Mouse (Mus musculus): ENCODE results near the gene Lamb2.

Lamb2 gene

GRCm38 (mm10) chr9:108491286-108491580, 11.7 kb downstream of the Lamb2 start:
- DNase-seq (ENCODE audit: low spot score in 2 of 2): no peak

GRCm38 (mm10) chr9:108492043-108492750, 12.7 kb downstream of the Lamb2 start:
- DNase-seq (ENCODE audit: low spot score in 2 of 2): no peak

GRCm38 (mm10) chr9:108493246-108493645, 13.7 kb downstream of the Lamb2 start:
- no peak for DNase-seq (ENCODE audit: low spot score in 2 of 2)

- no peak for DNase-seq (ENCODE audit: low spot score in 2 of 2)
Measured at GRCm38 (mm10) chr9:108494146-108494825, 14.8 kb downstream of the Lamb2 start.

GRCm38 (mm10) chr9:108494905-108495304, 15.4 kb downstream of the Lamb2 start:
- DNase-seq (ENCODE audit: low spot score in 2 of 2): no peak

- DNase-seq (ENCODE audit: low spot score in 2 of 2): no peak
Measured at GRCm38 (mm10) chr9:108499231-108499630, 19.7 kb downstream of the Lamb2 start.

GRCm38 (mm10) chr9:108499943-108500342, 20.4 kb downstream of the Lamb2 start:
- no peak for DNase-seq (ENCODE audit: low spot score in 2 of 2)

GRCm38 (mm10) chr9:108506901-108507300, 27.4 kb downstream of the Lamb2 start:
- DNase-seq (ENCODE audit: low spot score in 2 of 2): no peak

GRCm38 (mm10) chr9:108507619-108508434, 28.3 kb downstream of the Lamb2 start, which contains the start of gene Qars:
Gene Qars, plus strand, starts transcription at chr9:108507706.
- peak; percentile 91 to 94 for DNase-seq (ENCODE audit: low spot score in 2 of 2)

- DNase-seq (ENCODE audit: low spot score in 2 of 2): no peak
Measured at GRCm38 (mm10) chr9:108508776-108509175, 29.2 kb downstream of the Lamb2 start.

GRCm38 (mm10) chr9:108516380-108517251, 37.1 kb downstream of the Lamb2 start, which contains the start of gene Qrich1:
Gene Qrich1, plus strand, starts transcription at chr9:108516806.
- DNase-seq (ENCODE audit: low spot score in 2 of 2): peak; percentile 95

GRCm38 (mm10) chr9:108517253-108517930, 37.9 kb downstream of the Lamb2 start:
- peak; percentile 60 to 77 for DNase-seq (ENCODE audit: low spot score in 2 of 2)

GRCm38 (mm10) chr9:108517931-108518332, 38.4 kb downstream of the Lamb2 start:
- peak; percentile 35 to 57 for DNase-seq (ENCODE audit: low spot score in 2 of 2)

- no peak for DNase-seq (ENCODE audit: low spot score in 2 of 2)
Measured at GRCm38 (mm10) chr9:108521604-108522003, 42.1 kb downstream of the Lamb2 start.

- DNase-seq (ENCODE audit: low spot score in 2 of 2): no peak
Measured at GRCm38 (mm10) chr9:108523341-108523740, 43.8 kb downstream of the Lamb2 start.

GRCm38 (mm10) chr9:108525400-108525799, 45.9 kb downstream of the Lamb2 start:
- DNase-seq (ENCODE audit: low spot score in 2 of 2): no peak

GRCm38 (mm10) chr9:108530954-108531353, 51.4 kb downstream of the Lamb2 start:
- DNase-seq (ENCODE audit: low spot score in 2 of 2): no peak

- DNase-seq (ENCODE audit: low spot score in 2 of 2): no peak
Measured at GRCm38 (mm10) chr9:108531496-108531895, 52.0 kb downstream of the Lamb2 start.

All from frontal cortex, postnatal 14 days (tissue).